Mouse (Mus musculus): ENCODE results near the gene Cfc1. TPM values are rescaled to one million over a fixed set of nuclear protein-coding genes. Genes with fewer than 3 reads are reported as not detected.
"Not testable (repeated sequence)": the region's sequence is repeated elsewhere in the genome, so short reads cannot be mapped to it uniquely, and the experiment has no call there.

The Cfc1 gene
- polyA plus RNA-seq, 1 experiment, result not detected

GRCm38 (mm10) chr1:34511027-34511426 lies 24.4 kb upstream of the Cfc1 start:
- TF ChIP-seq TAL1 (IDR thresholded peaks at IDR 0.05; ENCODE audit: low read length), result no peak
- TF ChIP-seq GATA1 (IDR thresholded peaks at IDR 0.05; ENCODE audit: low read length), result no peak
- no peaks in the 10 kb centered on the region for H3K27me3 ChIP-seq (ENCODE audit: control insufficient read depth)
- no peaks in the 10 kb centered on the region; the same call in 1 of the 2 replicates for H3K4me1 ChIP-seq (ENCODE audit: control insufficient read depth)
- peaks cover 2% of the 10 kb centered on the region for H3K9me3 ChIP-seq (ENCODE audit: control insufficient read depth, low read length)
- H3K4me3 ChIP-seq (replicated peaks), result no peak overlapping the region
- no peaks in the 10 kb centered on the region for H3K36me3 ChIP-seq (ENCODE audit: control insufficient read depth)

GRCm38 (mm10) chr1:34513068-34513467 lies 22.4 kb upstream of the Cfc1 start:
- TF ChIP-seq TAL1 (IDR thresholded peaks at IDR 0.05; ENCODE audit: low read length) (no peak), GATA1 (IDR thresholded peaks at IDR 0.05; ENCODE audit: low read length) (no peak)
- Histone ChIP-seq H3K4me3 (replicated peaks) (no peak overlapping the region), H3K9me3 (ENCODE audit: control insufficient read depth, low read length) (peaks cover 2% of the 10 kb centered on the region), H3K36me3 (ENCODE audit: control insufficient read depth) (no peaks in the 10 kb centered on the region), H3K4me1 (ENCODE audit: control insufficient read depth) (no peaks in the 10 kb centered on the region; the same call in 1 of the 2 replicates), H3K27me3 (ENCODE audit: control insufficient read depth) (no peaks in the 10 kb centered on the region)

GRCm38 (mm10) chr1:34516595-34516994 lies 18.9 kb upstream of the Cfc1 start:
- Histone ChIP-seq H3K27me3 (ENCODE audit: control insufficient read depth) (no peaks in the 10 kb centered on the region), H3K9me3 (ENCODE audit: control insufficient read depth, low read length) (peaks cover 2% of the 10 kb centered on the region), H3K4me1 (ENCODE audit: control insufficient read depth) (no peaks in the 10 kb centered on the region), H3K4me3 (replicated peaks) (no peak overlapping the region), H3K36me3 (ENCODE audit: control insufficient read depth) (no peaks in the 10 kb centered on the region)
- TF ChIP-seq TAL1 (IDR thresholded peaks at IDR 0.05; ENCODE audit: low read length) (no peak), GATA1 (IDR thresholded peaks at IDR 0.05; ENCODE audit: low read length) (no peak)

GRCm38 (mm10) chr1:34517297-34517696 lies 18.2 kb upstream of the Cfc1 start:
- H3K9me3 ChIP-seq (ENCODE audit: control insufficient read depth, low read length); H3K27me3 ChIP-seq (ENCODE audit: control insufficient read depth); H3K4me3 ChIP-seq (replicated peaks); H3K36me3 ChIP-seq (ENCODE audit: control insufficient read depth); H3K4me1 ChIP-seq (ENCODE audit: control insufficient read depth): not testable (repeated sequence)

- H3K36me3 ChIP-seq (ENCODE audit: control insufficient read depth); H3K4me1 ChIP-seq (ENCODE audit: control insufficient read depth); H3K9me3 ChIP-seq (ENCODE audit: control insufficient read depth, low read length); H3K27me3 ChIP-seq (ENCODE audit: control insufficient read depth); H3K4me3 ChIP-seq (replicated peaks): not testable (repeated sequence)
Measured at GRCm38 (mm10) chr1:34517797-34518196, 17.7 kb upstream of the Cfc1 start.

GRCm38 (mm10) chr1:34518259-34518658 lies 17.2 kb upstream of the Cfc1 start:
- TF ChIP-seq TAL1 (IDR thresholded peaks at IDR 0.05; ENCODE audit: low read length) (no peak), GATA1 (IDR thresholded peaks at IDR 0.05; ENCODE audit: low read length) (no peak)
- Histone ChIP-seq H3K27me3 (ENCODE audit: control insufficient read depth) (no peaks in the 10 kb centered on the region), H3K36me3 (ENCODE audit: control insufficient read depth) (no peaks in the 10 kb centered on the region), H3K9me3 (ENCODE audit: control insufficient read depth, low read length) (peaks cover 2% of the 10 kb centered on the region), H3K4me1 (ENCODE audit: control insufficient read depth) (no peaks in the 10 kb centered on the region), H3K4me3 (replicated peaks) (no peak overlapping the region)

GRCm38 (mm10) chr1:34522205-34522849 lies 13.1 kb upstream of the Cfc1 start:
- Histone ChIP-seq H3K4me3 (replicated peaks) (no peak overlapping the region), H3K9me3 (ENCODE audit: control insufficient read depth, low read length) (no peaks in the 10 kb centered on the region), H3K4me1 (ENCODE audit: control insufficient read depth) (no peaks in the 10 kb centered on the region), H3K36me3 (ENCODE audit: control insufficient read depth) (no peaks in the 10 kb centered on the region), H3K27me3 (ENCODE audit: control insufficient read depth) (no peaks in the 10 kb centered on the region)
- TF ChIP-seq GATA1 (IDR thresholded peaks at IDR 0.05; ENCODE audit: low read length) (no peak), TAL1 (IDR thresholded peaks at IDR 0.05; ENCODE audit: low read length) (no peak)

GRCm38 (mm10) chr1:34522850-34523244 lies 12.6 kb upstream of the Cfc1 start:
- Histone ChIP-seq H3K36me3 (ENCODE audit: control insufficient read depth) (no peaks in the 10 kb centered on the region), H3K4me3 (replicated peaks) (no peak overlapping the region)
- no peak for TF ChIP-seq GATA1 (IDR thresholded peaks at IDR 0.05; ENCODE audit: low read length)
- TF ChIP-seq TAL1 (IDR thresholded peaks at IDR 0.05; ENCODE audit: low read length), result no peak

GRCm38 (mm10) chr1:34523647-34524046 lies 11.8 kb upstream of the Cfc1 start:
- no peak for TF ChIP-seq GATA1 (IDR thresholded peaks at IDR 0.05; ENCODE audit: low read length)
- TF ChIP-seq TAL1 (IDR thresholded peaks at IDR 0.05; ENCODE audit: low read length), result no peak

More at GRCm38 (mm10) chr1:34522850-34523244, 12.6 kb upstream of the Cfc1 start:
- Histone ChIP-seq H3K4me1 (ENCODE audit: control insufficient read depth) (no peaks in the 10 kb centered on the region), H3K27me3 (ENCODE audit: control insufficient read depth) (no peaks in the 10 kb centered on the region), H3K9me3 (ENCODE audit: control insufficient read depth, low read length) (no peaks in the 10 kb centered on the region)

GRCm38 (mm10) chr1:34534574-34534973 lies 874 bp upstream of the Cfc1 start:
- H3K27me3 ChIP-seq (ENCODE audit: control insufficient read depth), result peaks cover 28% of the 10 kb centered on the region
- not testable (repeated sequence) for H3K36me3 ChIP-seq (ENCODE audit: control insufficient read depth); H3K9me3 ChIP-seq (ENCODE audit: control insufficient read depth, low read length); H3K4me3 ChIP-seq (replicated peaks); H3K4me1 ChIP-seq (ENCODE audit: control insufficient read depth)

More at GRCm38 (mm10) chr1:34523647-34524046, 11.8 kb upstream of the Cfc1 start:
- no peaks in the 10 kb centered on the region for H3K27me3 ChIP-seq (ENCODE audit: control insufficient read depth)
- H3K4me1 ChIP-seq (ENCODE audit: control insufficient read depth), result no peaks in the 10 kb centered on the region
- no peaks in the 10 kb centered on the region for H3K9me3 ChIP-seq (ENCODE audit: control insufficient read depth, low read length)
- H3K36me3 ChIP-seq (ENCODE audit: control insufficient read depth), result no peaks in the 10 kb centered on the region
- no peak overlapping the region for H3K4me3 ChIP-seq (replicated peaks)

Measured in erythroblast, embryonic 14.5 days (primary cell).